Mouse (Mus musculus): Measurements from ENCODE around the gene Olfr429. TPM values are rescaled to one million over a fixed set of nuclear protein-coding genes. Genes with fewer than 3 reads are reported as not detected.
"Not testable (repeated sequence)": the region's sequence is repeated elsewhere in the genome, so short reads cannot be mapped to it uniquely, and the experiment has no call there.

Gene Olfr429
- polyA plus RNA-seq (2012), result not detected in 2 replicates

DNA sequence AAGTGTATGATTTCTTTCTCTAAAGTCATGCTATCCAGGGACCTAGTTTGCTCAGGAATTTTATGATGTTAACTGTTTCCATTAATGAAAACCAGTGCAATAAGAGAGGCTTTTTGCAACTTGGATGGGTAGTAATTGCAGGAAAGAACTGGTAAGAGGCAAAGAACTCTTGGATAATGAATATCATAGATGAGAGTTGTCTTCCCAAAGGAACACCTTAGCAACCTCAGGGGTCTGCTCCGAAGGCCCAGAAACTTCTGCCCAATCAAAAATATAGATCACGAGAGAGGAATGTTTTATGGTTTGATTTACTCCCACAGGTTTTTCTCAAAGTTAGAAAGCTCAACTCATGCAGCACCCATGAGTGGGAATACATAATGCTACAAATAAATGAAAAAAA is at the start of gene Olfr429:
Olfr429 (plus strand) TSS at position 301 of the 400 bp plus-strand sequence.
- TF ChIP-seq GATA1 (IDR thresholded peaks at IDR 0.05; ENCODE audit: low read length), result no peak
- TF ChIP-seq TAL1 (IDR thresholded peaks at IDR 0.05; ENCODE audit: low read length), result no peak

DNA sequence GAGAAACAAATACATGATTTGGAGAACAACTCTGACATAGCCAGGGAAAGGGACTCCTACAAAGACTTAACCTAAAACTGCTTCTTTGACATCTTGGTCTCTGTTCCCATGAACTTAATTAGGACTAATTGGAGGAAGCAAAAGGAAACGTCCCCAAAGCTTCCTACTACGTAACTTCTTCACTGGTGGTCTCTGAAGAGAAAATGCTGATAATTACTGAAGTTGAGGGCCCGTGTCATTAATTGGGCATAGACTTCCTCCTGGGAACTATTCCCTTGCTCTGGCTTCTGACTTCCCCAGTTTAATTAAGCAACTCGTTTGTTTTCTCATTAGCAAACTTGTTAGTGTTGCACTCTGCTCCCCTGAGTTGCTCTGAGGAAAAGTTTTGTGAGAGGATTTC is 48.3 kb upstream of the Olfr429 start:
- no peaks in the 10 kb centered on the region for H3K9me3 ChIP-seq (ENCODE audit: control insufficient read depth, low read length)
- no peaks in the 10 kb centered on the region for H3K4me1 ChIP-seq (ENCODE audit: control insufficient read depth)
- no peaks in the 10 kb centered on the region for H3K36me3 ChIP-seq (ENCODE audit: control insufficient read depth)
- no peaks in the 10 kb centered on the region for H3K27me3 ChIP-seq (ENCODE audit: control insufficient read depth)
- H3K4me3 ChIP-seq (replicated peaks), result no peak overlapping the region
- TF ChIP-seq TAL1 (IDR thresholded peaks at IDR 0.05; ENCODE audit: low read length) (no peak), GATA1 (IDR thresholded peaks at IDR 0.05; ENCODE audit: low read length) (no peak)

More for the DNA sequence above, at the start of gene Olfr429:
- Histone ChIP-seq H3K9me3 (ENCODE audit: control insufficient read depth, low read length) (no peaks in the 10 kb centered on the region), H3K4me1 (ENCODE audit: control insufficient read depth) (no peaks in the 10 kb centered on the region), H3K27me3 (ENCODE audit: control insufficient read depth) (no peaks in the 10 kb centered on the region), H3K36me3 (ENCODE audit: control insufficient read depth) (no peaks in the 10 kb centered on the region), H3K4me3 (replicated peaks) (no peak within 1 kb of the TSS)

DNA sequence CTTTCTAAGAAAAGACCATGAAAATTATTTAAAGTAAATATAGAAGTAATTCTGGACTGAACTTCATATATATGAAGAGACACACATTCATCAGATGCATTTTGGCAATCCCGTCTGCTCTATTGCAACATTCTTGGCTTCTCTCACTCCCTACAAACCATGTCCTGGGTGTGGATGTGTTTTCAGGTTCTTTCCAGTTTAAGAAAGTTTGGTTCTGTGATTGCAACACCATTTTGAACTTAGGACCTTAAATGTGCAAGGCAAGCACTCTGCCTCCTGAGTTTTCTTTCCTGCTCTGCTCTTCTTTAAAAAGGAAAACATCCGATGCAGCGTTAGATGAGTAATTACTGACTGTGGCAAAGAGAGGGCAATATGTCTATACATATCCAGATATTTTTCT is 45.7 kb upstream of the Olfr429 start:
- H3K27me3 ChIP-seq (ENCODE audit: control insufficient read depth), result no peaks in the 10 kb centered on the region
- H3K36me3 ChIP-seq (ENCODE audit: control insufficient read depth), result no peaks in the 10 kb centered on the region
- no peaks in the 10 kb centered on the region for H3K4me1 ChIP-seq (ENCODE audit: control insufficient read depth)
- TF ChIP-seq TAL1 (IDR thresholded peaks at IDR 0.05; ENCODE audit: low read length) (no peak), GATA1 (IDR thresholded peaks at IDR 0.05; ENCODE audit: low read length) (no peak)
- no peak overlapping the region for H3K4me3 ChIP-seq (replicated peaks)
- no peaks in the 10 kb centered on the region for H3K9me3 ChIP-seq (ENCODE audit: control insufficient read depth, low read length)

DNA sequence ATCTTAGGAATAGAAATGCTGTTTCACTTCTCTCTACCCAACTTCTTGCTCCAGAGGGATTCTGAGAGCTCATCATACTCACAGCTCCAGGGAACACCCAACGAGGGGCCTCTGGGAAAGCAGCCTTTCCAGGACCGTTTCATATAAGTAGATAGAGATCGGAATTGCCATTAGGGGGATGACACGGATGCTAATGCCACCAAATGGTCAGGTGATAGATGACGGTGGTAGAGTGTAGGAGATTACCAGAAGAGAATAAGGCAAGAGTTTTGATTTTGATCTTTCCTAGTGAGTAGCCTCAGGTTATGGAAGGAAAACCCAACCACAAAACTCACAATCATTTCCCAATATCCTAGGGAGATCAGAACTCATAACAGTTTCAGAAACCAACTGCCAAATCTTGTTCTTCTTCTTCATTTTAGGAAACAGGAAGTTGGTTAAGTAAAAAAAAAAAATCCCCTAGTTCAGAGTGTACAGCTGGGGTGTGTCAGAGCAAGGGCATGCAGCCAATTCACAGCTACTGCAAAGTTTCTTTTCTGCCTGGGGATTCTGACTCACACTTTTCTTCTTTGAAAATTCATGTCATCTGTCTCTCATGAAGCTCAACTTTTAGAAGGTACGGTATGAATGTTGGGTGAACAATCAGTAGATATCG is 43.5 kb upstream of the Olfr429 start, which contains the start of gene Olfr433:
Olfr433 (plus strand) TSS at position 183 of the 655 bp plus-strand sequence.
- Histone ChIP-seq H3K4me1 (ENCODE audit: control insufficient read depth) (no peaks in the 10 kb centered on the region), H3K9me3 (ENCODE audit: control insufficient read depth, low read length) (no peaks in the 10 kb centered on the region), H3K36me3 (ENCODE audit: control insufficient read depth) (no peaks in the 10 kb centered on the region), H3K4me3 (replicated peaks) (no peak within 1 kb of the TSS), H3K27me3 (ENCODE audit: control insufficient read depth) (no peaks in the 10 kb centered on the region)
- TF ChIP-seq TAL1 (IDR thresholded peaks at IDR 0.05; ENCODE audit: low read length) (no peak), GATA1 (IDR thresholded peaks at IDR 0.05; ENCODE audit: low read length) (no peak)

DNA sequence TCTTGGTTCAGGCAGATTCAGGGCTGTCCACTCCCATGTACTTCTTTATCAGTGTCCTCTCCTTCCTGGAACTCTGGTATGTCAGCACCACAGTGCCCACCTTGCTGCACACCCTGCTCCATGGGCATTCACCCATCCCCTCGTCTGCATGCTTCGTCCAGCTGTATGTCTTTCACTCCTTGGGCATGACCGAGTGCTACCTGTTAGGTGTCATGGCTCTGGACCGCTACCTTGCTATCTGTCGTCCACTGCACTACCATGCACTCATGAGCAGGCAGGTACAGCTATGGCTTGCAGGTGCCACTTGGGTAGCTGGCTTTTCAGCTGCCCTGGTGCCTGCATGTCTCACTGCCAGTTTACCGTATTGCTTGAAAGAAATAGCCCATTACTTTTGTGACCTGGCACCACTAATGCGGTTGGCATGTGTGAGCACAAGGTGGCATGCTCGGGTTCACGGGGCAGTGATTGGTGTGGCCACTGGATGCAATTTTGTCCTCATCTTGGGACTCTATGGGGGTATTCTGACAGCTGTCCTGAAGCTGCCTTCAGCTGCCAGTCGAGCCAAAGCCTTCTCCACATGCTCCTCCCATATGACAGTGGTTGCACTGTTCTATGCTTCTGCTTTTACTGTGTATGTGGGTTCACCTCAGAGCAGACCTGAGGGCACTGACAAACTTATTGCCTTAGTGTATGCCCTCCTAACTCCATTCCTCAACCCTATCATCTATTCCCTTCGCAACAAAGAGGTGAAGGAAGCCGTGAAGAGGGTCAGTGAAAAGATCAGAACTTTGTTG is 41.8 kb upstream of the Olfr429 start:
- H3K27me3 ChIP-seq (ENCODE audit: control insufficient read depth); H3K36me3 ChIP-seq (ENCODE audit: control insufficient read depth); H3K9me3 ChIP-seq (ENCODE audit: control insufficient read depth, low read length); H3K4me1 ChIP-seq (ENCODE audit: control insufficient read depth); H3K4me3 ChIP-seq (replicated peaks): not testable (repeated sequence)

DNA sequence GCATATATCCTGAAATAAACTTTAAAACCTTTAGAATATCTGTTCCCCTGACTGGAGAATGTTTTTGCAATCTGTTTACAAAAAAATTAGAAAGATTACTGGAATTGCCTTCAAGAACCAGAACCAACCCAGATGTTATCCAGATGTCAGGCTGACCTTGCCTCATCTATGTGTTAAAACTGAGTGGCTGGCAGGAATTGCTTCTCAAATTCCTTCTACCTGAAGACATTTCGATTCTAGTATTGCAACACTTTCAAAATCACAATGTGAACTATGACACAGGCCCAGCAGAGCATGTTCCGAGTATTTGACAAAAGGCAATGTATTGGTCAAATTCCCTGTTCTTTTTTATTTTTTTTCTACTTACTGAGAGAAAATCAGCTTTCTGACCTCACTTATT is 39.7 kb upstream of the Olfr429 start:
- no peak overlapping the region for H3K4me3 ChIP-seq (replicated peaks)
- no peaks in the 10 kb centered on the region for H3K4me1 ChIP-seq (ENCODE audit: control insufficient read depth)
- no peak for TF ChIP-seq TAL1 (IDR thresholded peaks at IDR 0.05; ENCODE audit: low read length)
- TF ChIP-seq GATA1 (IDR thresholded peaks at IDR 0.05; ENCODE audit: low read length), result no peak
- H3K36me3 ChIP-seq (ENCODE audit: control insufficient read depth), result no peaks in the 10 kb centered on the region
- no peaks in the 10 kb centered on the region for H3K9me3 ChIP-seq (ENCODE audit: control insufficient read depth, low read length)
- H3K27me3 ChIP-seq (ENCODE audit: control insufficient read depth), result no peaks in the 10 kb centered on the region

DNA sequence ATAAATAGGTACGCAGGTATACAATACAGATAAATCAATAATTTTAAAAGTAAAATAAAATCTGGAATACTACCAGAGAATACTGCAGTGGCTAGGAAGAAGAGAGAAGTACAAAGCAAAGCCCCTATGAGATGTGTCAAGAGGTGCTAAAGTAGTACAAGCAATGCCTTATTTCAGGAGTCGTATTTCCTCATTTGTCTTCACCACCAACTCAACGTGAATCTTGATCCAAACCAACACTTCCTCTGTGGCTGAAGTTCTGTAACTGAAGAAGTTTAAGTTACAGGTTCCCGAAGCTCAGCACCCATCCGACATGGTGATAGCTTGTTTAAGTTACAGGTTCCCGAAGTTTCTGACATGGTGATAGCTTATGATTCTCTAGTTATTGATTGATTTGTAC is 35.9 kb upstream of the Olfr429 start:
- H3K27me3 ChIP-seq (ENCODE audit: control insufficient read depth); H3K36me3 ChIP-seq (ENCODE audit: control insufficient read depth); H3K4me3 ChIP-seq (replicated peaks); H3K4me1 ChIP-seq (ENCODE audit: control insufficient read depth); H3K9me3 ChIP-seq (ENCODE audit: control insufficient read depth, low read length): not testable (repeated sequence)

DNA sequence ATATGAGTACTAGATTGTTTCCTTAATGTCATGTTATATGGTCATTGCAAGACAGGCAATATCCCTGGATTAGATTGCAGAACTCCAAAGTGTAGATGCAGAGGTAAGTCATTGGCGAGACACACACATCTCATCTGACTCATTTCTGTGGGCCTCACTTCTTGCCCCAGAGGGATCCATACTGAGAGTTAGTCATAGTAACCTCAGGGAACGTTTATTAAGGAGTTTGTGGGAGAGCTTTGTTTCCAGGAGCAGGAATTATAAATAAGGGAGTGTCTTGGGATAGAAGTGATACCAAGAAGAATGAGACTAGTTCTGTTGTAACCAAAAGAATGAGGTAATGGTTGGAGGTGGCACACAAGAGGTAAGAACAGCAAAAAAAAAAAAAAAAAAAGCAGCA is 35.2 kb upstream of the Olfr429 start, which contains the start of gene Olfr432:
Olfr432 (plus strand) TSS at position 313 of the 400 bp plus-strand sequence.
- TF ChIP-seq TAL1 (IDR thresholded peaks at IDR 0.05; ENCODE audit: low read length) (no peak), GATA1 (IDR thresholded peaks at IDR 0.05; ENCODE audit: low read length) (no peak)
- no peaks in the 10 kb centered on the region for H3K4me1 ChIP-seq (ENCODE audit: control insufficient read depth)
- H3K27me3 ChIP-seq (ENCODE audit: control insufficient read depth), result no peaks in the 10 kb centered on the region
- no peak within 1 kb of the TSS for H3K4me3 ChIP-seq (replicated peaks)
- H3K9me3 ChIP-seq (ENCODE audit: control insufficient read depth, low read length), result no peaks in the 10 kb centered on the region
- no peaks in the 10 kb centered on the region for H3K36me3 ChIP-seq (ENCODE audit: control insufficient read depth)

DNA sequence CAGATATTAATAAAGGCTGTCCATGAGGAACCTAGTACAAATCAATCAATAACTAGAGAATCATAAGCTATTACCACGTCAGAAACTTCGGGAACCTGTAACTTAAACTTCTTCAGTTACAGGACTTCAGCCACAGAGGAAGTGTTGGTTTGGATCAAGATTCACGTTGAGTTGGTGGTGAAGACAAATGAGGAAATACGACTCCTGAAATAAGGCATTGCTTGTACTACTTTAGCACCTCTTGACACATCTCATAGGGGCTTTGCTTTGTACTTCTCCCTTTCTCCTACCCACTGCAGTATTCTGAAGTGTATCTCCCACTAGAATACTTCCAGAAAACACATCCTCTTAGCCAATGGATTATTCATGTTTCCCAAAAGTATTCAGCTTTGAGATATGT is 34.8 kb upstream of the Olfr429 start:
- H3K27me3 ChIP-seq (ENCODE audit: control insufficient read depth); H3K9me3 ChIP-seq (ENCODE audit: control insufficient read depth, low read length); H3K4me1 ChIP-seq (ENCODE audit: control insufficient read depth); H3K4me3 ChIP-seq (replicated peaks); H3K36me3 ChIP-seq (ENCODE audit: control insufficient read depth): not testable (repeated sequence)

DNA sequence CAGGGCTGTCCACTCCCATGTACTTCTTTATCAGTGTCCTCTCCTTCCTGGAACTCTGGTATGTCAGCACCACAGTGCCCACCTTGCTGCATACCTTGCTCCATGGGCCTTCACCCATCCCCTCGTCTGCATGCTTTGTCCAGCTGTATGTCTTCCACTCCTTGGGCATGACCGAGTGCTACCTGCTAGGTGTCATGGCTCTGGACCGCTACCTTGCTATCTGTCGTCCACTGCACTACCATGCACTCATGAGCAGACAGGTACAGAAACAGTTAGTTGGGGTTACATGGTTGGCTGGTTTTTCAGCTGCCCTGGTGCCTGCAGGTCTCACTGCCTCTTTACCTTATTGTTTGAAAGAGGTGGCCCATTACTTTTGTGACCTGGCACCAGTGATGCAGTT is 33.6 kb upstream of the Olfr429 start:
- H3K36me3 ChIP-seq (ENCODE audit: control insufficient read depth), result no peaks in the 10 kb centered on the region
- H3K4me3 ChIP-seq (replicated peaks), result no peak overlapping the region
- no peaks in the 10 kb centered on the region for H3K27me3 ChIP-seq (ENCODE audit: control insufficient read depth)
- TF ChIP-seq TAL1 (IDR thresholded peaks at IDR 0.05; ENCODE audit: low read length) (no peak), GATA1 (IDR thresholded peaks at IDR 0.05; ENCODE audit: low read length) (no peak)
- no peaks in the 10 kb centered on the region for H3K9me3 ChIP-seq (ENCODE audit: control insufficient read depth, low read length)
- H3K4me1 ChIP-seq (ENCODE audit: control insufficient read depth), result no peaks in the 10 kb centered on the region
